Mouse (Mus musculus) cerebellum, adult 11-12 months (tissue): ENCODE results near the gene Bicdl1.

Source experiments
- DNase-seq: peaks from one replicate; pipeline ENCODE4 v3.0.0; 2022

Gene Bicdl1

DNA sequence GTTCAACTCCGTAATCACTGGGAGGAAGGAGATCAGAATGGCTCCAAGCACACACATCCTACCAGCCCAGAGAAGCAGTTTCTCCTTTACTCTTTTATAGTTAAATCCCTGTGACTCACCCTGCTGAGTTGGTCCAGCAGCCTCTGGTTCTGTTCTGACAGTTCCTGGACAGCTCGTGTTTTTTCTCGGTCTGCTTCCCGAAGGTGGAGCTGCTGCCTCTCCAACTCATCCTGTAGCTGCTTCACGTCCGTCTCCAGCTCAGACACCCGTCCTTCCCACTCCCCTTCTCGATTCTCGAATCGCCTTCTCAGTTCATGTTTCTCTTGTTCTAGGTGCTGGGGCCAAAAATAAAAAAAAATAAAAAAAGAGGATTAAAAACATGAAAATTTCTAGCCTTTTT lies 7.0 kb downstream of the Bicdl1 start:
- no peak for DNase-seq

DNA sequence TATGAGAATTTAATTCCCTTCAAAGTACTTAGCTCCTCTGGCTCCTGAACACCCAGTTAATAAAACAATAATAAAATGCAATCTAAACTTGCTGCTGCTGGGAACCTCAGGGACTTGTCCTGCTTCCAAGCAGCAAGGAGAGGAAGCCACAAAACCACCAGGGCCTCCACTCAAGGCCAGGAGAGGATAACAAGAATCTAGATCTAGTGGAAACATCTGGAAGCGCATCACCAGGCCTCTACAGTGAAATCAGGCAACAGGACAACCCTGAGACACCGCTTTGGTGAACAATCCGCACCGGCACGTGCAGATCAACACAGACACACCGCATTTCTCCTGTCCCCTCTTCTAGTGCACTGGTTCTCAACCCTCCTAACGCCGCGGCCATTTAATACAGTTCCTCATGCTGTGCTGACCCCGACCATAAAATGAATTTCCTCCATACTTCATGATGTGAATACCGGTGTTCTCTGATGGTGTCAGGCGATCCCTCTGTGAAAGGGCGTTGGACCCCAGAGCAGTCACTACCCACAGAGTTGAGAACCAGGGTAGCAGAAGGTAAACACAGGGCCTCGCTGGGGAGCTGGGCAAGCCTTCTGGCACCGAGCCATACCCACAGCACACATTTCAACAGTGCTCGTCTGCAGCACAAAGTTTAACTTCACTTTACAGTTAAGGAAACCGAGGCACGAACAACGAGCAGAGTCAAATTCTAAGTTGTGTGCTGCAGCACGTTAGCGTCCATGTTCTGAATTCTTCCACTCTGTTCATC lies 9.0 kb downstream of the Bicdl1 start:
- no peak for DNase-seq

DNA sequence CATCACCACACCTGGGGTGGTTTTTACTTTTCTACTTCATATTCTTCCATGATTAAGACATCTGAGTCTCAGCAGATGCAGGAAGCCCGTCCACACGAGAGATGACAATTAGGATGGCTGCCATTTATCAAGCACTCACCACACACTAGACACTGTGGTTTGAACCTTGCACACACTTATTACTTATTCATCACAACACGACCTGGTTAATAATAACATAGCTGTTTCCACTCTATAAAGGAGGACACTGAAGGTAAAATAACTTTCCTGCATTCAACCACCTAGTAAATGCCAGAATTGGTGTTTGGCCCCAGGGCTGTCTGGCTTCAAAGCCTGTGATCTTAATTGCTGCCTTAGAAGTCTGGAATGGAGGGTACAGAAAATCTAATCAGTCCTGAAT lies 10.7 kb downstream of the Bicdl1 start:
- DNase-seq = no peak

DNA sequence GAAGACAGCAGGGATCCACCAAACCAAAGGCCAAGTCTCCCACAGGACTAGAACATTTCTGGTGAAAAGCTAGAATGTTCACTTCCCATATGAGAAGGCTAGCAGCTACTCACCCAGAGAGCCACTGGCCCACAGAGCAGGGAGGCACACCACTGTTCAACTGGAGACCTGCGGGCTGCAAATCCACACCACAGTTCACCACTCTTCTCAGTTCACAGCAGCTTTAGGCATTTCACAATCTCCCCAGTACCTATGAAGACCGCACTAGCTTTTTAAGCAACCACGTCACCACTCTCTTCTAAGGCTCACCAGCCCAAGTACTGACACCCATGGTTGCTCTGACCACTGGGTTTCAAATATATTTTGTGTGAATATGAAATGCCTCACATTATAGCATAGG lies 13.7 kb downstream of the Bicdl1 start:
- no peak for DNase-seq

DNA sequence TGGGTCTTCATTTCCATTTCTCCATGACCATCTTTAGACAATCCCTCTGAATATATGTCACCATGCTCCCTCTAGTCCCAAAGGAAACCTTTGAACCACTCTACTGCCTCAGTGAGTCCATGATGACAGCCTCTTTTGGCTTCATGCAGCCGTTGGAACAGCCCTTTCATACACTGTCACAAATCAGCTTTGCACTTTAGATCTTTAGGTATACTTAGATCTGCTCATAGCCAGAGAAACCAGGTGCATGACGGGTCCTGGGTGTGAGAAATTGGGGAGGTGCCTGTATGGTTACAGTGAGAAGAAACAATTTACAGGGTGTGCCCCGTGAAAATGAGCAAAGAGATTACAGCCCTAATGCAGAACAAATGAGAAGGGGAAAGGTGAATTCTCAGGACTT lies 14.3 kb downstream of the Bicdl1 start:
- DNase-seq = no peak

DNA sequence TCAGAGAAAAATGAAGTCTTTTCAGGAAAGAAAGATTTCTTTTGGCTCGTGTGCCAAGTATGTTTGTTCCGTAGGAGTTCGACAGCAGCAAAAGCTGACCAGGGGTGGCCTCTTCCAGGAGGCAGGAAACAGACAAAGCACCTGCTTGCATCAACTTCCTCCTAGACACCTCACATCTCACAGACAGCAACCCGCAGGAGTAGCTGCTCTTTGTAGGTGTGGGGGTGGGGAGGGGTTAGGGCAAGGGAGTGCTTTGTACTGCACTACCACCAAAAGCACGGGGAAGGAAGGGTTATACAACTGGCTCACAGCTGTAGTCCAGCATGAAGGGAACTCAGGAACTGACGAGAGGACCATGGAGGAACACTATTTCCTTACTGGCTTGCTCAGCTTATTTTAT lies 15.0 kb downstream of the Bicdl1 start:
- DNase-seq = no peak

DNA sequence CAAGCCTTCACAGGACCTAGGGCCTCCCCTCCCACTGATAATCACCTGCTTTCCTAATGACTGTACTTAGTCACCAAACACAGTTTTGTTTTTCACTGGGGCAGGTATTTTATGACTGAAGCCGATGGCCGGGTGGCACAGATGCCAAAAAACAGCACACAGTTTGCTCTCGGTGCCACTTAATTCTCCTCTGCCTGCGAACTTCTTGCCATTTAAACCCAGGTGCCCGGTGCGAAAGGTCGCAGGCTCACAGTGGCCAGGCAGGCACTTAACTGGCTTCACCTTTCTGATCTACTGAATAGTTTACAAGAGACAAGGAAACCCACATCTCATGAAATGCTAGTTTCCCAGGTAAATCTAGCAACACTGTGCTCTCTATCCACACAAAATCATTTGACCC lies 16.7 kb downstream of the Bicdl1 start:
- DNase-seq = no peak

DNA sequence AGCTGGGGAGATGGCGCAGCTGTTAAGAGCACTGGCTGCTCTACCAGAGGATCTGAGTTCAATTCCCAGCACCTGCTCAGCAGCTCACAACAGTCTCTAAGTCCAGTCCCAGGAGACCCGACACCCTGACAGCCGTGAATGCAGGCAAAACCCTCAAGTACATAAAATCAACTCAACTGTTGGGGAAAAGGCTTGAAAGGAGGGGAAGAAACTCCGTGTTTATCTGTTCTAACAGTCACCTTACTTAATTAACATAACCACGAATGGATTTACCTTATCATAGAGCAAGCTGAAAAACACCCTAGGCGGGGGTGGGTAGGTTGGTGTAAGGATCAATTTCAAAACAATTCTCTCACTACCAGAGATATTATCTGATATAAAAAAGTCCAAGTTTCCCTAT lies 18.9 kb downstream of the Bicdl1 start:
- DNase-seq = no peak

DNA sequence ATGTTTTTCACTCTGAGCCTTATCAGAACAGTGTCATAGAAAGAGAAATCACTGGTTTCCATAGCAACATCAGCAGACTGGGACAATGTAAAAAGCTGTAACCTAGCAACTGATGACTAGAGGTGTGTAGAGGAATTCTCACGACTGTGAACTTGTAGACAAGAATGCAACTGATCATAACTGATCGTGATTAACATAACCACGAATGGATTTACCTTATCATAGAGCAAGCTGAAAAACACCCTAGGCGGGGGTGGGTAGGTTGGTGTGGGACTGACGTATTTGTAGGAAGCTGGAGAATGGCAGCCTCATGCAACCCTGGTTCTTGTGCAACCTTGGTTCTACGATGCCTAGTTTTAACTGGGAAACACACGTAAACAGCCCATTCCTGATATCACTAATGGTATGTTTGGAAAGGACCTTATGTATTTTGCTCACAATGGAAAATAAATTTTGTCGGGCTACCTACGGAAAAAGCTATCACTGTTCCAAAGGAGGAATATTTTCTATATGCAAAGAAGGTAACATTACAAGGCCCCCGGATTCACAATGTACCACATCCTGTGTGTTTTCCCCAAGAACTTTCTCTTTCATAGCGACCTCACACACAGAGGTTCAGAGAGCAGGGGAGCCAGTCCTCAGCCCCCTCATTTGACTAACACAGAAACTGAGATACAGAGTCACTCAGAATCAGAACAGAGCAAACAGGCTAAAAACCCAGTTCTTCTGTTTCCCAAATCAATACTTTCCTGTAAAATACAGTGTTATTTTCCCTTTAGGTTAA lies 19.6 kb downstream of the Bicdl1 start:
- DNase-seq = no peak

DNA sequence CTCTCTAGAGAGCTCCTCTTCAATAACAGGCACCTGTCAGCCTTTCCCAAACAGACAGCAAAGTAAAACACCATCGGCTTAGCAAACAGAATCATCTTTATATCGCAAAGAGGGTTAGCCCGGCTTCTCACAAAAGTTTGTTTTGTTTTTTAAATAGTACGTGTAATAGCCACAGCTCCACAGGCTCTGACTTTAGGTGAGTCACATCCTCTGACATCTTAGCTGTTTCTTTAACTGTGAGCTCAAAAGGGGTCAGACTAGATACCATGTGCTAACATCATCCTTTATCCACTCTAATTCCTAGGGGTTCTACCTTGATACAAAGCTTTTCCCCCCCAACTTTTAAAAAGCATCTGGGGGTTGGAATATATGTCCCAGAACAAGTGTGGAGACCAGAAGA lies 21.2 kb downstream of the Bicdl1 start:
- no peak for DNase-seq

DNA sequence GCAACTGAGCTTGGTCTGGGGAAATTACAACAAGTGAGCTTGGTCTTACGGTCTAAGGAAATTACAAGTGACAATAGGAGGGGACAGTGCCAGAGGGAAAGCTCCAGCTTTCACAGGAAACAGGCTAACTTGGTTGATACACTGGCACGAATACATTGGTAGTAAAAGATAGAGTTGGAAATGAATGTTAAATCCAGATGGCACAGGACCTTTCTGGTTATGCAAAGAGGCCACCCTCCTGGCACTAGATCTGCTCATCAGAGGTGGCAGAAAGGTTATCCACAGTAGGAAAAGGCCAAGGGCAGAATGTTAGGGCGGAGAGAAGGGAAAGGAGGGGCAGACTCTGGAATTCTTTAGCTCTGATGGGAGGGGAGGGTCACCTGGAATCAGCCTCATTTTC lies 22.5 kb downstream of the Bicdl1 start:
- DNase-seq = no peak

DNA sequence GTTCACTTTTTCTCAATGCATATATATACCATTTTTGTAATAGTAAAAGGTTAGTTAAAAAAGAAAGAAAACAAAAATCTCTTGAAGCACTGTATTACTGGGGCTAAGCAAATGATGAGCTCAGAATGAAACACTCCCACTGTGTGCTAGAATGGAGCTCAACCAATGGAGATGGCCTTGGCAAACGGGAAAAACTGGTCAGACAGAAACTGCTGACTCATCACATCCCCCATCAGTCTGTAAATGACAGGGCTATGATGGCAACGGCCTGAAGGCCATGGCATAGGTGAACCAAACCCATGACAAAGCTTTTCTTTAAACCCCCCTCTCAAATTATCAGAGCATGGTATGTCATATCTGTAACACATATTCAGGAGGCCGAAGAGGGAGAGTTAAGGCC lies 29.4 kb downstream of the Bicdl1 start:
- no peak for DNase-seq

DNA sequence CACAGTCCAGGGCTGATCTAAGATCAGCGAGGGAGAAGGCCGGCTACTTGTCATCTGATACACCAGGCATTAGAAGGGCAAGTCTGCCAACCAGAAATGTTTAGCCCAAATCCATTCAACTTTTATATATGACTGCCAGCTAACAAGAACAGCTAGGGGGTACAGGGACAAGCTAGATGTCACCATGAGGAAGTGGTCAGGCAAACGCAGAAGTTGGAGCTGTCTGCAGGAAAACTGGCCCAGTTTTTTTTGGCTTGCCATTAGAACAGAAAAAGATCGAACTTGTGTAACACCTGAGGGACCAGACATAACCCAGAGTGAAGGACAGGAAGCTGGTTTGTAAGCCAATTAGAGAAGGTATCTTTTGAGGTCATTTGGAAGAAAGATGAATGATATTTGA lies 30.2 kb downstream of the Bicdl1 start:
- no peak for DNase-seq

DNA sequence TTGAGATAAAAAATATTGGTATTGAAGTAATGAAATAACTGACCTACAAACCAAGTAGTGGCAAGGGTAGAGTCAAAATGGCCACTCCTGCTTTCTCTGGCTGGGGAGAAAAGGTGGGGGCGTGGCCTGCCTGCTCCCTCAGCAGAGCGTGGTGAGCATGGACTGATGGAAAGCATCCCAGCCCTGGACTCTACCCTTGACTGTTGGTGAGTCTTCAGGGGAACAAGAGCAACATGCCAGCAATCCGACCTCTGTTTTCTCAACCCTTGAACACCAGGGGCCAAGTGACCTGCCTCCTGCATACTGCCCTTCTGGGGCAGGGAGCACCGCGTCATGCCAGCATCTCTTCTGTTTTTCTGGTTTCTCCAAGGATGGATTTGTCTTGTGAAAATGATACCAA lies 34.6 kb downstream of the Bicdl1 start:
- DNase-seq = no peak

DNA sequence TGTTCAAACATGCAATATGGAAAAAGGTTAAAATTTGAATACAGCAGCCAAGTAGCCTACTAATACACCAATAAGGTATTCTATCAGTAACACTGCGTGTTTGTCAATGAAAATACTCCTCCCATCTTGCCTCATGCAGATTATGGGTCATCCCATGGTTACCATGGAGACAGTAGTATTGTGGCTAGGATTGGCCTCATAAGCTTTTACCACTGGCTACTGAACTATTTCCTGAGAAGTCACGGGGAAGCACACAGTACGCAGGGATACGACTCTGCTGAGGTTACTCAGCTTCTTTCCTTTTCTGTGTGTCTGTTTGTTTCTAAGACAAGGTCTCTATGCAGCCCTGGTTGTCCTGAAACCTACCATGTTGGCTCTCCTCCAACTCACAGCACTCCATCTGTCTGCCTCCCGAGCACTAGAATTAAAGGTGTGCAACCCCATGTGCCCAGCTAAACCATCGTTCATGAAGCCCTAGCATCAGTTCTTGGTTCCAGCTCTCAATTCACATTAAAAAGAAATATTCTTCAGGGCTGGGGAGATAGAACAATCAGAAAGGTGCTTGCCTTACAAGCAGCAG lies 36.1 kb downstream of the Bicdl1 start:
- peak; percentile 83 for DNase-seq

DNA sequence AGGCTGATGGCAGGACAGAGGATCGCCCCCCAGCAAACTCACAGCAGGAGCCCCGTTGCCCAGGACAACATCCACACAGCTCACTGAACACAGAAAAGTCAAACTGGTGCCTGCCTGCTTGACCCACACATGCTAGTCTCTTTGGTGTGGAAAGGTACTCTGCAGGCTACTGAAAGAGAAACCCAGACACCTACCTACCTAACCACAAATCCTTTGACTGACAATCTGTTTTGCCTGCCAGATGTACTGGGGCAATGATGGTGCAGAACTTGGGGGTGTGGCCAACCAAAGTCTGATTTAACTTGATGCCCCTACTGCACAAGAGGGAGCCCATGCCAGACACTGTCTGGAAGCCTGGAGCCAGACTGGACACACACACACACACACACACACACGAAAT lies 38.1 kb downstream of the Bicdl1 start:
- no peak for DNase-seq

DNA sequence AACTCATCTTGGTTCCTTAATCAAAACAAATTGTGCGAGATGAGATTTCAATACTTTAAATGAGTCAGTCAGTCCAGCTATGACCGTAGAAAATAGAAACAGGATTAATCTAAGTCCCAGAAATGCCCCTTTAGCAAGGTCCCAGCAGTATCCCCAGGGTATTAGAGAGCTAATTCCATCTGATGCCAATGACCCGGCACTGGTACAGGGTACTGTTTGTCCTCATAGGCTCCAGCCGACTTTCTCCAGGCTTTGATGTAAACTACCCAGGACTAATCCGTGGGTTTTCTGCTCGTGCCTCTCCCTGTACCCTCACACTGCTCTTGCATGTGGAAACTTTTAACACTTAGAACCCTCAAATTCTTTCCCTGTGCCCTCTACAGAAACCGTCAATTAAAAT lies 44.7 kb downstream of the Bicdl1 start:
- DNase-seq = no peak

DNA sequence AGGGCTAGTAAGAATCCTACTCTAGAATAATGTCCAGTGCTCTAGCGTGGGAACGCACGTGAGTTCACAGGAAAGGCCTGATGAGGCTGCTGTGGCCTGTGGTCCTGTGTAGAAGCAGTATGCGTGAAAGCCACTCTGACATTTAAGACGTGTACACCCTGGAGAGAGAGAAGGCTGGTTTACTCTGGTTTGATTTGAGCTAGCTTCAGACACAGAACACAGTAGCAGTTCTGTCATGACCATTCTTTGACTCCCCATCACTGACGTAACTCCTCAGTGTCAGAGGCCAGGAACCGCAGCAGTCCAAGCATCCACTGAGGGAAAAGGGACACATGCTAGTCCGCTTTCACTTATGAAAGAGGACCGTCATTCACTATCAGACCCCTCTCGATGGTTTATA lies 46.3 kb downstream of the Bicdl1 start:
- DNase-seq = no peak

DNA sequence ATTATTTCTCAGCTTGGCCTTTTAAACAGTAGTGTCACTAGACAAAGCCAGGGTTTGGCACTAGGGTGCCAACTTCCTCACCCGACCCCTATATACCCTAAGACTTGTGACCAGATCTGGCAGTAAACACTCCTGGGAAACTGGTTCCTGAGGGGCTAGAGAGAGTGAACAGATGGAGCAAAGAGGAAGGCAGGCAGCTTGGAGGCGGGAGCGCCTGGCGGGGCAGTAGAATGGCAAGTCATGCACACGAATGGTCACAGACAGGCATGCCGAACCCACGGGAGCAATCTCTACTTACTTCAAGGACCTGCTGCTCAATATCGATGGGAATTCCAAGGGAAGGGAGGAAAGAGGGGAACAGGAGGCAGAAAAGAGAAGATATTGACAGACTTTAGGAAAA lies 59.6 kb downstream of the Bicdl1 start:
- DNase-seq = peak; percentile 68

DNA sequence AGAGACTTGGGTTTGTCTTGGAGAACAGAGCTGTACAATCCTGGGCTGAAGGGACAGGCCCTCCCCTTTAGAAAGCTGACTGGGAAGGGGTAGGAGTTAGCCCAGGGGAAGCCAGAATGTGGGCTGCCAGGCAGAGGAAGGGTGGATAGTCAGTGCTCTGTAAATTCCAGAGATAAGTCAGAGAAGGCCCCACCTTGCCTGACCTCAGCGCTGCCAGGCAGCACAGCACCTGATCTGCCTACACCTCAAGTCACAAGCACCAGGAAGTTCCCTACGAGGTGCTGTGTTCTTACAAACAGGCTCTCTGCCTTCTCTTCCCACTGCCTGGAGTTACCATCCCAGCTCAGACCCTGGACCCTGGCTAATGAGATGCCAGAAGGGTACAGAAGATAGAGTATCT lies 61.0 kb downstream of the Bicdl1 start:
- DNase-seq = no peak

DNA sequence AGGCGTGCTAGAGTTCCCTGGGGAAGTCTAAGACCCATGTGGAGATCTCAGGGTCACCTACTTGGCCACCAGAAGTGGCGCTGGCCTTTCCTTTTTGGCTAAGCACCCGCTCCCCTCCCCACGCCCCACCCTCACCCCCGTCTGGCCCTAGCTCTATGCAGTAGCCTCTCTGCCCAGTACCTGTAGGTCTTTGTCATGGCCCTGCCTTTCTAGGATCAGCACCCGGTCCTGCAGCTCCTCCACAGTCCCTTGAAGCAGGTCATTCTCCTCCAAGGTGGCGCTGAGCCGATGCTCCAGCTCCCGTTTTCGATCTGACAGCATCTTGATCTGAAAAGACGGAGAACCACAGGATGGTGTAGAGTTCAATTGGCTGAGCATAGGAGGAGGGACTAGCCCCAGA lies 61.4 kb downstream of the Bicdl1 start:
- DNase-seq = no peak

DNA sequence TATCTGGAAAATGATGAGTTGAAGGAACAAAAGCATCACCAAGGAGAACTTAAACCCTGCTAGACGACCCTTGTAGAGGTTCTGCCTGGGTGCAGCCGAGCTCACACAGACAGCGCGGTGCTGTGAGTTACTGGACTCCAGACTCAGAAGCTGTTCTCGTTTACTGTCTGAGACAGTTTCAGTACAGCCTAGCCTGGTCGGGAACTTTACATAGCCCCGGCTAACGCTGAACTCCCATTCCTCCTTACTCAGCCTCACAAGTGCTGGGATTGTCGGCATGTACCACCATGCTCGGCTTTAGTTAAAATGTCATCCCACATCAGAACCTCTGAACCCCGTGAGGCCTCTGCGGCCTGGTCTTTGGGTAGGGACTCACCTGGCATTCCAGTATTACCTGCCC lies 62.4 kb downstream of the Bicdl1 start:
- no peak for DNase-seq

DNA sequence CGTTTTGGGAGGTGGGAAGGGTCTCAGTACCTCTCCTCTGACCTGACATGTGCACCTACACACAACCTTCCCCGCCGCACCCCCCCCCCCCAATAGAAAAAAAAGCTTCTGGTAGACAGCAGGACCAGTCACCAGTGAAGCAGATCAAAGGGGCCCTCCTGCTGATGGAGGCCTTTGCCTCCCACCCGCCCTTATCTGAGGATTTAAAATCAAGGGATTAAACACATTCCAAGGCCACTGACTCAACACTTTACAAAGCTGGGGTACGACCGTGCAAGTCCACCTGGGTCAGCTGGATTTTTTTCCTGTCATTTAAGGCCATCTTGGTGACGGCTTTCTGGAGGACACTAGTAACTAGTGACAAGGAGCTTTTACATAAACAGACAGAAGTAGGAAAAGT lies 63.5 kb downstream of the Bicdl1 start:
- no peak for DNase-seq

DNA sequence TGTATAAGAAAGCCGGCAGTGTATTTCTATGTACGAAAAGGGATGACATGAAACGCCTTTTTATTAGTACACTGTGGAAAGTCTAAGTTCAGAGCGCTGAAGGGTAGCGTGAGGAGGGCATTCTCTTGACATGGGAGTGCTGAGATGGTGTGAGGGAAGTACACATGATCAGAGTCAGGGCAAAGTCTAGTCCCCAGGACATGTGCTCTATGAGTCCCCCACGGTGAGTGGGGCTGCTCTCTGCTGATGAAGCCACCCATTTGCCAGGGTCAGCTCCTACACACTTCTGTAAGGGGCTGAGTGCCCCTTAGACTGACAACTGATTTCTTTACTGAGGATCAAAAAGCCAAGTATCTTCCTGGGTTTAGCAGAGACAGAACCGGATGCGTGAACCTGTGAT lies 64.2 kb downstream of the Bicdl1 start:
- no peak for DNase-seq
